Mouse (Mus musculus): ENCODE data around the gene Zc3h8. TPM values are rescaled to one million over a fixed set of nuclear protein-coding genes. Genes with fewer than 3 reads are reported as not detected.

The Zc3h8 gene
- total and polyA plus RNA-seq, 3 experiments: 5.8 to 6.5 TPM; not detected in 1

DNA sequence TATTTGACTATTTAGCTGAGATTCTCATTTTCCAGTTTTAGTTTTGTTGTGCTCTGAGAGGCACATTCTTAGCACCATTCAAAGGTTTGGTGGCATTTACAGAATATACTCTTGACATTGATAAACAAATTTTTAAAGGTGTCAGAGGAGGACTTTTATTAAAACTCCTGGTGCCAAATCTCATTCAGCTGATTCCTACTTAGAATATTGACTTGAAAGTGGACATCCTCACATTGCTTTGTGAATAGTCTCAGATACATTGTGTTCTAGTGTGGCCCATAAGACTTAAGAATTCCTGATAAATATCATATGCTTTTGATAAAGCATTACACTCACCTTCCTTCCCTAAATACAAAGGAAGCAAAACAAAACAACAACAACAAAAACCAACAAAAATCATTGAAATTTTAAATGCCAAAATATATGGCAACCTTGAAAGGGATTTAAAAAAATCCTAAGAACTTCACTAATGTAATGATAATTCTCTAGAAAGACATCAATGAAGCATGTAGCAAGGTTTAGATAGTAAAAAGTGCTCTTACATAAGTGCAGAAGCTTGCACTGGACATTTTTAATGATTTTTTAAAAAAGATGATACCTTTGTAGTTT, 24.7 kb upstream of the Zc3h8 start:
- Histone ChIP-seq H3K4me1 (ENCODE audit: control insufficient read depth in 1 of 2, insufficient read depth in 2 of 2, low read length in 2 of 2) (peaks cover 14 to 18% of the 10 kb centered on the region in 2 experiments), H3K4me3 (ENCODE audit: control insufficient read depth in 1 of 2, insufficient read depth in 1 of 2, low read depth in 2 of 2, low read length in 2 of 2) (peak overlapping the region; percentile 65 to 91), H3K9ac (ENCODE audit: control insufficient read depth, low read depth, low read length, poor library complexity, severe bottlenecking) (peak overlapping the region; percentile 99), H3K79me2 (ENCODE audit: control insufficient read depth, insufficient read depth, low read length, poor library complexity) (peaks cover 10% of the 10 kb centered on the region), H3K9me3 (replicated peaks; ENCODE audit: insufficient read depth, low read length) (no peaks in the 10 kb centered on the region), H3K27me3 (ENCODE audit: control insufficient read depth in 1 of 2, insufficient read depth in 2 of 2, low read length in 2 of 2) (no peaks in the 10 kb centered on the region), H3K36me3 (ENCODE audit: control insufficient read depth in 1 of 2, insufficient read depth in 2 of 2, low read length in 2 of 2) (peaks cover 0 to 37% of the 10 kb centered on the region in 2 experiments; a peak in 2 of 4 replicates), H3K27ac (ENCODE audit: control insufficient read depth, low read depth, low read length) (peak overlapping the region; percentile 95)
- DNase-seq (ENCODE audit: low read depth, low spot score): no peak
- TF ChIP-seq MAZ (IDR thresholded peaks at IDR 0.05; ENCODE audit: low read depth, low read length) (0 out of 2 replicates have a peak, but pooled peaks have one; percentile 7), EP300 (IDR thresholded peaks at IDR 0.05; ENCODE audit: low read depth in 1 of 2, low read length in 2 of 2) (peak in 1 of 2 experiments; percentile 27; a peak in 1 of 4 replicates), SIN3A (IDR thresholded peaks at IDR 0.05; ENCODE audit: low read length) (peak; percentile 54), POLR2AphosphoS5 (IDR thresholded peaks at IDR 0.05; ENCODE audit: borderline replicate concordance, low read depth, low read length) (no peak), HCFC1 (IDR thresholded peaks at IDR 0.05; ENCODE audit: low read depth, low read length) (0 out of 2 replicates have a peak, but pooled peaks have one; percentile 32), ELF1 (IDR thresholded peaks at IDR 0.05; ENCODE audit: low read depth, low read length) (no peak), CHD1 (IDR thresholded peaks at IDR 0.05; ENCODE audit: low read depth, low read length) (peak; percentile 98; the same call in 1 of the 2 replicates), ETS1 (IDR thresholded peaks at IDR 0.05; ENCODE audit: low read depth, low read length) (no peak), ZMIZ1 (IDR thresholded peaks at IDR 0.05; ENCODE audit: low read depth, low read length) (peak; percentile 60; the same call in 1 of the 2 replicates)

DNA sequence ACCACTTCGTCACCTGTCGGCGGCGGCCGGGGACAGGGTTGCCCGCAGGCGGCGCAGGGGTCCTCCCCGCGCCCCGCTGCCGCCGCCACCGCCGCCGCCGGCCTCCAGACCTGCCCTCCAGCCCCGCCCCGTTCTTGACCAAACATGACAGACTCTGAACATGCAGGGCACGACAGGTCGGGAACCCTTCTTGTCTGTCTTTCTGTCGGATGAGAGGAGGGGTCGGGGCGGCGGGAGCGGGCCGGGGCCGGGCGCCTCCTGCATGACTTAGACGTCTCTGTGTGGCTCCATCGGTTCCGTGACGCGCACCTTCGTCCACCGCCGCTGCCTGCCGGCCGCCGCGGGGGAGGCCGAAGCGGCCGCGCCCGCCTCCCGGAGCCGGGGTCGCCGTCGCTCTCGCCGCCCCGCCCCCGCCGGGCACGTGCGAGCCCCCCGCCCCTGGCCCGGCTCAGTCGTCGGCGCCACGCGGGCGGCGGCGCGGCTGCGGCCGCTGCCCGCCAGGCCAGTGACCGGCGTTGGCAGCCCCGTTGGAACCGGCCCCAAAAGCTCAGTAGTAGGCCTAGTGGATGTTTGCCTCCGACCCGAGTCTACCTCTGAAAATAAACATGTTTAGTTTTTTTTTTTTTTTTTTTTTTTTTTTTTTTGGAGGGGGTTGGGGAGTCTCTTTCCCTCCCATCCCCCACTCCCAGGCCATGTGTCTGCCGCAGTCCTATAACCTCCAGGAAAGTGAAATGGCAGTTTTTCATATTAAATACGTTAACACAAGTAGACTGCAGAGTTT, 24.0 kb upstream of the Zc3h8 start, which contains the start of gene Gm10762:
Gene Gm10762 (minus strand): TSS at position 65 of the 781 bp plus-strand sequence.
- H3K4me1 ChIP-seq (ENCODE audit: control insufficient read depth in 1 of 2, insufficient read depth in 2 of 2, low read length in 2 of 2): peaks cover 10 to 13% of the 10 kb centered on the region in 2 experiments
- peak within 1 kb of the TSS; percentile 95 for H3K27ac ChIP-seq (ENCODE audit: control insufficient read depth, low read depth, low read length)
- peaks cover 10% of the 10 kb centered on the region for H3K79me2 ChIP-seq (ENCODE audit: control insufficient read depth, insufficient read depth, low read length, poor library complexity)
- no peak for TF ChIP-seq NRF1 (IDR thresholded peaks at IDR 0.05; ENCODE audit: insufficient read depth, low read depth, low read length, poor library complexity, severe bottlenecking)
- TF ChIP-seq MXI1 (IDR thresholded peaks at IDR 0.05; ENCODE audit: low read depth, low read length): peak; percentile 50; the same call in 1 of the 2 replicates
- peak; percentile 85 for TF ChIP-seq ZNF384 (IDR thresholded peaks at IDR 0.05; ENCODE audit: low read depth, low read length)
- TF ChIP-seq SMC3 (IDR thresholded peaks at IDR 0.05; ENCODE audit: low read depth, low read length): no peak
- TF ChIP-seq NELFE (IDR thresholded peaks at IDR 0.05; ENCODE audit: low read depth, low read length): peak; percentile 32; the same call in 1 of the 2 replicates
- TF ChIP-seq ZMIZ1 (IDR thresholded peaks at IDR 0.05; ENCODE audit: low read depth, low read length): peak; percentile 73
- TF ChIP-seq BHLHE40 (IDR thresholded peaks at IDR 0.05; ENCODE audit: borderline replicate concordance, low read depth, low read length): peak; percentile 62; the same call in 1 of the 2 replicates
- TF ChIP-seq MYC (IDR thresholded peaks at IDR 0.05; ENCODE audit: low read depth, low read length): peak; percentile 97
- 0 out of 2 replicates have a peak, but pooled peaks have one; percentile 59 for TF ChIP-seq TBP (IDR thresholded peaks at IDR 0.05; ENCODE audit: low read depth, low read length)
- TF ChIP-seq MAX (IDR thresholded peaks at IDR 0.05; ENCODE audit: low read length): peak; percentile 87
- no peak for TF ChIP-seq GABPA (IDR thresholded peaks at IDR 0.05; ENCODE audit: low read depth, low read length)
- 0 out of 4 replicates have a peak, but pooled peaks of 1 of the 2 experiments have one; percentile 9 for TF ChIP-seq EP300 (IDR thresholded peaks at IDR 0.05; ENCODE audit: low read depth in 1 of 2, low read length in 2 of 2)
- no peak for TF ChIP-seq POLR2AphosphoS5 (IDR thresholded peaks at IDR 0.05; ENCODE audit: borderline replicate concordance, low read depth, low read length)
- TF ChIP-seq HCFC1 (IDR thresholded peaks at IDR 0.05; ENCODE audit: low read depth, low read length): no peak
- peak; percentile 9 to 31 for TF ChIP-seq POLR2A (IDR thresholded peaks at IDR 0.05; ENCODE audit: control insufficient read depth in 1 of 2, insufficient read depth in 1 of 2, low read depth in 1 of 2, low read length in 2 of 2, poor library complexity in 1 of 2)
- 0 out of 2 replicates have a peak, but pooled peaks have one; percentile 24 for TF ChIP-seq TCF12 (IDR thresholded peaks at IDR 0.05; ENCODE audit: low read depth, low read length)
- peak; percentile 82 for TF ChIP-seq CHD2 (IDR thresholded peaks at IDR 0.05; ENCODE audit: low read length)
- 0 out of 2 replicates have a peak, but pooled peaks have one; percentile 7 for TF ChIP-seq MAZ (IDR thresholded peaks at IDR 0.05; ENCODE audit: low read depth, low read length)
- peaks cover 0 to 31% of the 10 kb centered on the region in 2 experiments; a peak in 2 of 4 replicates for H3K36me3 ChIP-seq (ENCODE audit: control insufficient read depth in 1 of 2, insufficient read depth in 2 of 2, low read length in 2 of 2)
- DNase-seq (ENCODE audit: low read depth, low spot score): peak; percentile 81
- H3K4me3 ChIP-seq (ENCODE audit: control insufficient read depth in 1 of 2, insufficient read depth in 1 of 2, low read depth in 2 of 2, low read length in 2 of 2): peak within 1 kb of the TSS; percentile 76 to 91
- peak within 1 kb of the TSS; percentile 99 for H3K9ac ChIP-seq (ENCODE audit: control insufficient read depth, low read depth, low read length, poor library complexity, severe bottlenecking)
- H3K9me3 ChIP-seq (replicated peaks; ENCODE audit: insufficient read depth, low read length): no peaks in the 10 kb centered on the region
- H3K27me3 ChIP-seq (ENCODE audit: control insufficient read depth in 1 of 2, insufficient read depth in 2 of 2, low read length in 2 of 2): no peaks in the 10 kb centered on the region
